Mouse (Mus musculus) liver, postnatal 0 days (tissue): ENCODE results near the gene Acaca.
A peak's percentile ranks its signal among the peaks of the same experiment; 100 is the strongest.

Experiments
- CTCF ChIP-seq: sonication (generic); IDR thresholded peaks from 2 replicates; pipeline ENCODE4 v1.5.1; 2016; ENCODE audit warnings: antibody characterized with exemption, low read depth
- EP300 ChIP-seq: IDR thresholded peaks from 2 replicates; pipeline ENCODE4 v1.6.1; 2016; ENCODE audit warnings: antibody characterized with exemption, low read depth, mild to moderate bottlenecking

- TF ChIP-seq EP300 = no peak
- TF ChIP-seq CTCF = peak; percentile 40
Observed at GRCm38 (mm10) chr11:84434879-84435278, 305.4 kb downstream of the Acaca start.
